Mouse (Mus musculus): Measurements from ENCODE around the gene Ccnf.
A peak's percentile ranks its signal among the peaks of the same experiment; 100 is the strongest.

The Ccnf gene

GRCm38 (mm10) chr17:24222653-24223052 lies 28.6 kb downstream of the Ccnf start:
- no peak for DNase-seq

- DNase-seq, result peak; percentile 95
Measured at GRCm38 (mm10) chr17:24220435-24221411, 30.6 kb downstream of the Ccnf start, which contains the start of gene Tedc2. Gene Tedc2 (minus strand): TSS chr17:24220851.

GRCm38 (mm10) chr17:24216836-24217235 lies 34.4 kb downstream of the Ccnf start:
- peak; percentile 36 for DNase-seq

GRCm38 (mm10) chr17:24213186-24213585 lies 38.1 kb downstream of the Ccnf start:
- no peak for DNase-seq

- no peak for DNase-seq
Measured at GRCm38 (mm10) chr17:24212441-24213018, 38.8 kb downstream of the Ccnf start.

- DNase-seq, result peak; percentile 62
Measured at GRCm38 (mm10) chr17:24211631-24212440, 39.4 kb downstream of the Ccnf start.

- no peak for DNase-seq
Measured at GRCm38 (mm10) chr17:24210591-24210990, 40.7 kb downstream of the Ccnf start.

- no peak for DNase-seq
Measured at GRCm38 (mm10) chr17:24209916-24210240, 41.4 kb downstream of the Ccnf start.

GRCm38 (mm10) chr17:24209043-24209915 lies 42.0 kb downstream of the Ccnf start, which contains the start of gene Ntn3:
Gene Ntn3 (minus strand): TSS chr17:24209531.
- peak; percentile 77 for DNase-seq

GRCm38 (mm10) chr17:24208641-24209042 lies 42.6 kb downstream of the Ccnf start:
- DNase-seq, result peak; percentile 55

- DNase-seq, result no peak
Measured at GRCm38 (mm10) chr17:24207768-24208640, 43.3 kb downstream of the Ccnf start.

- DNase-seq, result peak; percentile 78
Measured at GRCm38 (mm10) chr17:24206451-24207351, 44.6 kb downstream of the Ccnf start.

GRCm38 (mm10) chr17:24205908-24206361 lies 45.3 kb downstream of the Ccnf start:
- DNase-seq, result peak; percentile 76

GRCm38 (mm10) chr17:24205284-24205888 lies 45.9 kb downstream of the Ccnf start, which contains the start of gene Tbc1d24:
Gene Tbc1d24 (minus strand): TSS chr17:24205562.
- peak; percentile 96 for DNase-seq

GRCm38 (mm10) chr17:24204846-24205245 lies 46.4 kb downstream of the Ccnf start:
- no peak for DNase-seq

- DNase-seq, result no peak
Measured at GRCm38 (mm10) chr17:24203611-24204534, 47.4 kb downstream of the Ccnf start.

- DNase-seq, result no peak
Measured at GRCm38 (mm10) chr17:24203068-24203467, 48.2 kb downstream of the Ccnf start.

GRCm38 (mm10) chr17:24201092-24201491 lies 50.2 kb downstream of the Ccnf start:
- DNase-seq, result no peak
